Mouse (Mus musculus) liver, adult (tissue): ENCODE results near the gene Sos2.

Source experiments
- GATA4 ChIP-seq: IDR thresholded peaks from 2 replicates; pipeline ENCODE4 v1.6.1; 2014; ENCODE audit warnings: mild to moderate bottlenecking, low read length; ENCODE audit not compliant: insufficient replicate concordance

The Sos2 gene

GRCm38 (mm10) chr12:69541663-69542062 lies 140.0 kb downstream of the Sos2 start:
- no peak for TF ChIP-seq GATA4

GRCm38 (mm10) chr12:69539353-69539752 lies 142.3 kb downstream of the Sos2 start:
- no peak for TF ChIP-seq GATA4

- TF ChIP-seq GATA4, result no peak
Observed at GRCm38 (mm10) chr12:69538362-69538950, 143.2 kb downstream of the Sos2 start.

- no peak; the same call in 1 of the 2 replicates for TF ChIP-seq GATA4
Observed at GRCm38 (mm10) chr12:69537675-69538361, 143.8 kb downstream of the Sos2 start.

- TF ChIP-seq GATA4, result no peak
Observed at GRCm38 (mm10) chr12:69537243-69537674, 144.4 kb downstream of the Sos2 start.

GRCm38 (mm10) chr12:69536616-69537242 lies 144.9 kb downstream of the Sos2 start:
- no peak for TF ChIP-seq GATA4
